Mouse (Mus musculus) neural tube, embryonic 14.5 days (tissue): ENCODE measurements around the gene B230118H07Rik. TPM values are rescaled to one million over a fixed set of nuclear protein-coding genes. Genes with fewer than 3 reads are reported as not detected.

Experiments used
- ATAC-seq: fragments of 200-750 bp; cut with Nextera tagmentation; 2 replicates; pipeline ENCODE4 v1.8.0; 2017; ENCODE audit warnings: low read depth, mild to moderate bottlenecking, moderate TSS enrichment, moderate library complexity
- H3K27ac ChIP-seq: fragments of 300-500 bp; sonication (generic); 2 replicates; pipeline ENCODE4 v1.5.1; 2014; ENCODE audit warnings: low read depth, mild to moderate bottlenecking, control low read depth, low read length, moderate library complexity, mixed read lengths
- H3K27me3 ChIP-seq: fragments of 300-500 bp; sonication (generic); 2 replicates; pipeline ENCODE4 v1.6.1; 2014; ENCODE audit warnings: low read length; ENCODE audit not compliant: control insufficient read depth, insufficient read depth
- H3K36me3 ChIP-seq: fragments of 300-500 bp; sonication (generic); 2 replicates; pipeline ENCODE4 v1.6.1; 2014; ENCODE audit warnings: low read length, mixed read lengths; ENCODE audit not compliant: control insufficient read depth, insufficient read depth
- H3K4me1 ChIP-seq: fragments of 300-500 bp; sonication (generic); 2 replicates; pipeline ENCODE4 v1.6.1; 2014; ENCODE audit warnings: low read length; ENCODE audit not compliant: control insufficient read depth, insufficient read depth
- H3K4me2 ChIP-seq: fragments of 300-500 bp; sonication (generic); 2 replicates; pipeline ENCODE4 v1.6.1; 2014; ENCODE audit warnings: mild to moderate bottlenecking, low read depth, low read length, control low read depth
- H3K4me3 ChIP-seq: fragments of 300-500 bp; sonication (generic); 2 replicates; pipeline ENCODE4 v1.5.1; 2014; ENCODE audit warnings: low read depth, low read length, control low read depth, mixed read lengths
- H3K9ac ChIP-seq: fragments of 300-500 bp; sonication (generic); replicated peaks from 2 replicates; pipeline ENCODE4 v1.6.1; 2014; ENCODE audit warnings: low read depth, mild to moderate bottlenecking, control low read depth, low read length, mixed read lengths
- H3K9me3 ChIP-seq: fragments of 300-500 bp; sonication (generic); 2 replicates; pipeline ENCODE4 v1.6.1; 2016; ENCODE audit warnings: low read length; ENCODE audit not compliant: control insufficient read depth
- WGBS: fragments of 180-500 bp; shearing (Covaris S2); extraction: QIAGEN DNeasy Blood & Tissue Kit; methylation state at CpG from one replicate; pipeline ENCODE4 v1.1.7; 2014; 5-methylcytosine and 5-hydroxymethylcytosine counted together
- polyA plus RNA-seq: library from polyadenylated mRNA; unstranded; fragments of >200 nt; fragmentation: Nextera tagmentation; extraction: Ambion mirVana; gene quantifications from 2 replicates; pipeline ENCODE4 v1.2.1, GENCODE M21; 2014

B230118H07Rik gene
- polyA plus RNA-seq, 1 experiment from 2014 or later, result 49.2 TPM

DNA sequence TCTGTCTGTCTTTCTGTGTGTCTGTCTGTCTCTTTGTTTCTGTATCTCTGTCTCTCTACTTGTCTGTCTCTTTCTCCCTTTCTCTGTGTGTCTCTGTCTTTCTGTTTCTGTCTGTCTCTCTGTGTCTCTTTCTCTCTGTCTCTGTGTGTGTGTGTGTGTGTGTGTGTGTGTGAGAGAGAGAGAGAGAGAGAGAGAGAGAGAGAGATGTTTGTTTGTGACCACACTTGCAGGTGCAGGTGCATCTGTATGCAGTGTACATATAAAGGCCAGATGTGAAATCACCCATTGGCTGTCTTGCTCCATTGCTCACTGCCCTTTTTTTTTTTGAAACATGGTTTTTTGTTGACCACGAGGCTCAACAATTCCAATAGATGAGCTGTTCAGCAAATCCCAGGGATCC is 1.1 kb upstream of the B230118H07Rik start:
- WGBS, result 71% methylated on average over 1 of the region's 1 CpGs

DNA sequence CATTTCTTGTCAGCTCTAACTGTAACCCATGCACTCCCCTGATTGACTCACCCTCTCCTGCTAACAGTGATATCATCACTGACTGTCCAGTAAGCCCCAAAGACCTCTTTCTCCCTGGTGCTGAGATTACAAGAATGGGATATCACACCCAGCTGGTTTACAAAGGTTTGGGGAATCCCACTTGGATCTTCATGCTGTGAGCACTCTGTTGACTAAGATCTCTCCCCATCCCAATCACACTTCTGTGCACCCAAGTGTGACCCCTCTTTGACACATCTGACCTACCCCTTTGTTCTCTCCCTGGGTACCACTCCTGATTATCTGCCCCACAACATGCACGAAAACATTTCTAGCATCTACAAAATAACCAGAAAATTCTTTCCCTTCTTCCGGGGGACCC is 971 bp downstream of the B230118H07Rik start:
- no peak overlapping the region for H3K27ac ChIP-seq
- no peak overlapping the region for H3K4me3 ChIP-seq
- no peaks in the 10 kb centered on the region for H3K9me3 ChIP-seq
- H3K4me1 ChIP-seq, result no peaks in the 10 kb centered on the region
- H3K9ac ChIP-seq, result no peak overlapping the region
- no peak overlapping the region for H3K4me2 ChIP-seq
- no peak for ATAC-seq
- 70% methylated on average over 2 of the region's 2 CpGs for WGBS
- H3K27me3 ChIP-seq, result no peaks in the 10 kb centered on the region
- no peaks in the 10 kb centered on the region for H3K36me3 ChIP-seq

More for the DNA sequence above, 1.1 kb upstream of the B230118H07Rik start:
- Histone ChIP-seq H3K4me1 (no peaks in the 10 kb centered on the region), H3K9me3 (no peaks in the 10 kb centered on the region), H3K27ac (no peak overlapping the region), H3K4me2 (no peak overlapping the region), H3K4me3 (no peak overlapping the region), H3K36me3 (no peaks in the 10 kb centered on the region), H3K27me3 (no peaks in the 10 kb centered on the region), H3K9ac (no peak overlapping the region)
- no peak for ATAC-seq

DNA sequence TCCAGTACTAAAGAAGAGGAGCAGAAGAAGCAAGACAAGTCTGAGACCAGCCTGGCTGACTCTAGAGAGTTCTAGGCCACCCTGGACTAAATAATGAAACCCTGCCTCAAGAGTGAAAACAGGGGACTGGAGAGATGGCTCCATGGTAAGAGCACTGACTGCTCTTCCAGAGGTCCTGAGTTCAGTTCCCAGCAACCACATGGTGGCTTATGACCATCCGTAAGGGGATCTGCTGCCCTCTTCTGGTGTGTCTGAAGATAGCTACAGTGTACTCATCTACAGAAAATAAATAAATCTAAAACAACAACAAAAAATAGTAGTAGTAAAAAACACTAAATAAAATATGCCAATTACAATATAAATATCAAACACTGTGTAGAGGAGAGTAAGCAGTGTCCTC is 3.5 kb downstream of the B230118H07Rik start:
- Histone ChIP-seq H3K4me2 (no peak overlapping the region), H3K4me1 (no peaks in the 10 kb centered on the region), H3K4me3 (no peak overlapping the region), H3K27me3 (no peaks in the 10 kb centered on the region), H3K36me3 (no peaks in the 10 kb centered on the region), H3K9ac (no peak overlapping the region), H3K27ac (no peak overlapping the region), H3K9me3 (no peaks in the 10 kb centered on the region)
- 96% methylated on average over 1 of the region's 1 CpGs for WGBS
- ATAC-seq, result no peak

DNA sequence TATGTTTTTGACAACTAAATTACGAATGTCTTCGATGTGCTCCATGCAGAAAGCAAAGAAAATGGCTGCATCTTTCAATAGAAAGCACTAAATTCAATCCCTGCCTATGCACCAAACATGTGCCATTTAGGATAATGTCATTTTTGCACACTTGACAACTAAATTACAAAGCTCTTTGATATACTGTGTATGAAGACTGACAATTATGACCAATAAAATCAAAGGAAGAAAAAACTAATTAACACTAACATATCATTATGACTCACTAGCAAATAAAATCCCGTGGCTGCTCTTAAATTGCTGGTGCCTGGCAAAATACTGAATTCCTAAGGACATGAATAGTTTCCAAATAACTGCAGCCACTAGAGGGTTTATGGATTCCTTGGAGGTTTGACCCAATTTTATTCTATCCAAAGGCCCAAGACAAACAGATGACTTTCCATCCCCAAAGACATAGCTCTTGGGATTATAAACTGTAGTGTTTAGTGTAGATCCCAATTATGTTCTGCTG is 9.4 kb downstream of the B230118H07Rik start:
- H3K36me3 ChIP-seq, result no peaks in the 10 kb centered on the region
- no peaks in the 10 kb centered on the region for H3K27me3 ChIP-seq
- no peak overlapping the region for H3K4me3 ChIP-seq
- 64% methylated on average over 3 of the region's 3 CpGs for WGBS
- no peak overlapping the region for H3K4me2 ChIP-seq
- no peak overlapping the region for H3K9ac ChIP-seq
- 0 out of 2 replicates have a peak, but pooled peaks cover 7% of the 10 kb centered on the region for H3K4me1 ChIP-seq
- H3K27ac ChIP-seq, result peak overlapping the region; percentile 36; the same call in 1 of the 2 replicates
- ATAC-seq, result peak; percentile 53; the same call in 1 of the 2 replicates
- H3K9me3 ChIP-seq, result no peaks in the 10 kb centered on the region

GRCm38 (mm10) chr2:101638979-101639839 is 10.1 kb downstream of the B230118H07Rik start:
- H3K27me3 ChIP-seq, result no peaks in the 10 kb centered on the region
- no peaks in the 10 kb centered on the region for H3K9me3 ChIP-seq
- peak overlapping the region; percentile 36 for H3K27ac ChIP-seq
- no peak overlapping the region; the same call in 1 of the 2 replicates for H3K4me2 ChIP-seq
- WGBS, result 26% methylated on average over 7 of the region's 7 CpGs
- H3K36me3 ChIP-seq, result no peaks in the 10 kb centered on the region
- 0 out of 2 replicates have a peak, but pooled peaks cover 7% of the 10 kb centered on the region for H3K4me1 ChIP-seq
- H3K9ac ChIP-seq, result no peak overlapping the region
- no peak overlapping the region for H3K4me3 ChIP-seq
- ATAC-seq, result peak; percentile 69

DNA sequence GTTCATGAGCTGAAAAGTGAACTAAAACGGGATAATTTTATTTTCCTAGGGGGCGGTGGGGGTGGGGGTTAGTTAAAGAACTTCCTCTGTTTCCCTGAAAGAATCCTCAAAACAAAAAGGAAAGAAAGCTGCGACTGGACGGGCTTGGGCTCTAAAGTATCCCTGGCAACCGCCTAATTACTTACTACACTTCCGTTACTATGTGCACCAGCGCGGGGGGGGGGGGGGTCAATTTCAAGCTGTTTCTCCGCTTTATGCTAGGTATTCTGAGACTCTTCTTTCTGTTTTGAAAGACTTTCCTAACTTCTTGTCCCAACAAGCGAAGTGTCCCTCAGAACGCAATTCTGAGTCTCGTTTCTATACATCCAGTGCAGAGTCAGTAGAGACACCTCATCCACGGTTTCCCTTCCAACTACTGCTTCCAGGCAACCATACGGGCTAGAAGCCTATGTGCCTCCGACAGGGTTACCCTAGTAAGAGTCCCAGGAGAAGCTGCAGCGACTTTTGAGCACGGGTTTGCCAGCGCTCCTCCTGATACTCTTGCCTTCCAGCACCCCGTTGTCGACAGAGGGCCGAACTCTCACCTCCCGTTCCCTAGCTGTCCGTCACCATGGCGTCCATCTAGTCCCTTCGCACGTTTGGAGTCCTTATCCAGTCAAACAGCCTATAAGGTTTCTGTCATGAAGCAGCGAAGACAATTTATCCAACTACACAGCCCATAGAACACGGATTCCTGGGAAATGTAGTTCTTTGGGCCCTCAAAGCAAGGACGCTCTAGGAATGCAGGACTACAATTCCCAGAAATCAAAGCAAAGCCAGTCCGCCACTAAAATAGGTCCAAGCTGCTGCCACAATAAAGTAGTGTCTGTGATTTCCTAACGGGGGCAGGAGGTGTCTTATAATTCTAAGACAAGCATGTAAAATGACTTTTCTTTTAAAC is 20.8 kb downstream of the B230118H07Rik start:
- WGBS, result under 1% methylated on average over 31 of the region's 31 CpGs
- peak overlapping the region; percentile 88 for H3K27ac ChIP-seq
- peak; percentile 99 for ATAC-seq
- peak overlapping the region; percentile 64 for H3K9ac ChIP-seq
- H3K4me2 ChIP-seq, result peak overlapping the region; percentile 72
- no peaks in the 10 kb centered on the region for H3K36me3 ChIP-seq
- H3K4me1 ChIP-seq, result 0 out of 2 replicates have a peak, but pooled peaks cover 11% of the 10 kb centered on the region
- H3K9me3 ChIP-seq, result no peaks in the 10 kb centered on the region
- H3K4me3 ChIP-seq, result peak overlapping the region; percentile 63
- no peaks in the 10 kb centered on the region for H3K27me3 ChIP-seq

DNA sequence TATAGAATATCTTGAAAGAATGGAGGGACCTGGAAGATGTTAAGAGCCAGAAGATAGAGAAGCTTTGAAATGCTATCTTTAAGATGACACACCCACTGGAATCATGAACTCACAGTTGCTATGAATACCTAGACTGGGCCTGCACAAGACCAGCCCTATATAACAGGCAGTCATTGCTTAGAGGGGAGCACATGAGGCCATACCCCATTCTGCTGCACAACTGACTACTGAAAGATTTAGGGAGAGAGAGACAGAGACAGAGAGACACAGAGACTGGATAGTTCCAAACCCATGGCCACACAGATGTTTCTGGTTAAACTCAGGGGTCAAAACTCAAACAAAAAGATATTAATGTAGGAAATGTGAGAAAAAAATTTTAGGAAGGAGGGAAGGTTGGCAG is 22.1 kb downstream of the B230118H07Rik start:
- Histone ChIP-seq H3K4me1 (0 out of 2 replicates have a peak, but pooled peaks cover 12% of the 10 kb centered on the region), H3K27me3 (no peaks in the 10 kb centered on the region), H3K9ac (no peak overlapping the region), H3K4me2 (peak overlapping the region; percentile 72; the same call in 1 of the 2 replicates), H3K36me3 (no peaks in the 10 kb centered on the region), H3K27ac (no peak overlapping the region), H3K9me3 (no peaks in the 10 kb centered on the region), H3K4me3 (no peak overlapping the region)
- ATAC-seq, result no peak

GRCm38 (mm10) chr2:101624526-101624925 is 24.8 kb downstream of the B230118H07Rik start, which contains the start of gene Rag2:
Gene Rag2 (plus strand): TSS chr2:101624718.
- H3K4me2 ChIP-seq, result no peak within 1 kb of the TSS
- H3K9me3 ChIP-seq, result no peaks in the 10 kb centered on the region
- no peaks in the 10 kb centered on the region for H3K36me3 ChIP-seq
- 46% methylated on average over 4 of the region's 4 CpGs for WGBS
- no peak for ATAC-seq
- no peak within 1 kb of the TSS for H3K4me3 ChIP-seq
- H3K27me3 ChIP-seq, result no peaks in the 10 kb centered on the region
- H3K9ac ChIP-seq, result no peak within 1 kb of the TSS
- H3K4me1 ChIP-seq, result 0 out of 2 replicates have a peak, but pooled peaks cover 8% of the 10 kb centered on the region
- no peak within 1 kb of the TSS for H3K27ac ChIP-seq
